Mouse (Mus musculus) midbrain, embryonic 14.5 days (tissue): ENCODE measurements around the gene Gm10518. TPM values are rescaled to one million over a fixed set of nuclear protein-coding genes. Genes with fewer than 3 reads are reported as not detected.

Experiments used
- ATAC-seq: fragments of 200-750 bp; cut with Nextera tagmentation; 2 replicates; pipeline ENCODE4 v1.8.0; 2017; ENCODE audit warnings: moderate number of reproducible peaks, moderate library complexity; ENCODE audit not compliant: low FRiP score, low TSS enrichment
- DNase-seq: peaks from one replicate; pipeline ENCODE4 v3.0.0-alpha.2; 2015
- H3K27ac ChIP-seq: fragments of 300-500 bp; sonication (generic); replicated peaks from 2 replicates; pipeline ENCODE4 v1.5.1; 2014; ENCODE audit warnings: mild to moderate bottlenecking, low read depth, low read length, moderate library complexity
- H3K27me3 ChIP-seq: fragments of 300-500 bp; sonication (generic); 2 replicates; pipeline ENCODE4 v1.6.1; 2014; ENCODE audit warnings: low read length, control low read depth, mixed read lengths; ENCODE audit not compliant: control insufficient read depth, insufficient read depth
- H3K36me3 ChIP-seq: fragments of 300-500 bp; sonication (generic); 2 replicates; pipeline ENCODE4 v1.6.1; 2014; ENCODE audit warnings: low read length, control low read depth; ENCODE audit not compliant: control insufficient read depth, insufficient read depth
- H3K4me1 ChIP-seq: fragments of 300-500 bp; sonication (generic); 2 replicates; pipeline ENCODE4 v1.6.1; 2014; ENCODE audit warnings: mild to moderate bottlenecking, antibody characterized with exemption, low read length, control low read depth; ENCODE audit not compliant: control insufficient read depth, insufficient read depth
- H3K4me2 ChIP-seq: fragments of 300-500 bp; sonication (generic); 2 replicates; pipeline ENCODE4 v1.6.1; 2014; ENCODE audit warnings: mild to moderate bottlenecking, low read length, moderate library complexity
- H3K4me3 ChIP-seq: fragments of 300-500 bp; sonication (generic); replicated peaks from 2 replicates; pipeline ENCODE4 v1.5.1; 2014; ENCODE audit warnings: low read depth, low read length
- H3K9ac ChIP-seq: fragments of 300-500 bp; sonication (generic); replicated peaks from 2 replicates; pipeline ENCODE4 v1.6.1; 2014; ENCODE audit warnings: mild to moderate bottlenecking, low read length, moderate library complexity
- H3K9me3 ChIP-seq: fragments of 300-500 bp; sonication (generic); 2 replicates; pipeline ENCODE4 v1.6.1; 2016; ENCODE audit warnings: low read length, control low read depth, mixed read lengths; ENCODE audit not compliant: control insufficient read depth
- WGBS: fragments of 180-500 bp; shearing (Covaris S2); extraction: QIAGEN DNeasy Blood & Tissue Kit; methylation state at CpG from one replicate; pipeline ENCODE4 v1.1.7; 2014; 5-methylcytosine and 5-hydroxymethylcytosine counted together
- polyA plus RNA-seq: library from polyadenylated mRNA; unstranded; fragments of >200 nt; fragmentation: Nextera tagmentation; extraction: Ambion mirVana; gene quantifications from 2 replicates; pipeline ENCODE4 v1.2.1, GENCODE M21; 2014

The Gm10518 gene
- polyA plus RNA-seq = not detected in 2 replicates

DNA sequence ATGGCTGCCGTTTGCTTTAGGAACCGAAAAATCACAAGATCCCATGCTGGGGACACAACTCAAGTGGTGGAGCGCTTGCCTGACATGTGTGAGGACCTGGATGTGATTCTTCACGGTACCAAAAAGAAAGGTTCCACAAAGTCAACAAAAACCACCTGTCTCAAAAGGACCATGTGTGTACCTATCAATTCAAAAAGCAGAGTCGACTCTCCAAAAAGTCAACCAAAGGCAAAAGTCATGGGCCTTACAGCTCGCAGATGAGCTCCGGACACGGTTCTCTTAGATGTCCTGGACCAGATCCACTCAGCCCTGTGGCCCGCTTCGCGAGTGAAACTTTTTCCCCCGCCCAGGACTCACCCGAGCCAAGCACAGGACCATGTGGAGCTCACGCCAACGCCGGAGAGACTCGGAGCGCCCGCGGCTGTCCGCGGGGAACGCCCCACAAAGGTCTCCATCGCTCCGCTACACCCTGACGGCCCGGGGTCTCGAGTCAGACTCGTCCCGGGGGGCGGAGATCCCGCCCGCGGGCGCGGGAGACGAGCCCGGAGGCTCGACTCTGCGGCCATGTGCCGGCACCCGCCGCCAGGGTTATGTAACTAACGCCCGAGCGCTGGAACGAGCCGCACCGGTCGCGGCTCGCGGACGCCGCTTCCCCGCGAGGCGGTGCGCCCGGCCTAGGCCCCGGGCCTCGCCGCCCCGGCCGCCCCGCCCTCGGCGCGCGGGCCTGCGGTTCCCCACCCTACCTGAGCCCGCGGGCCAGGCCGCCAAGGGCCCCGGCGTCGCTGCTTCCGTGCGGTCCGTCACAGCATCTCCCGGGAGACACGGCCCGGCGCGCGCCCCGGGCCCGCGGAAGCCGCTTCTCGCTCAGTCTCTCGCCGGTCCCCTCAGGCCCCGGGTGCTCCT is at the start of gene Gm10518:
TSS of gene Gm10518 (plus strand) at position 767 of the 903 bp plus-strand sequence.
- peak; percentile 72 for DNase-seq
- H3K27ac ChIP-seq = peak within 1 kb of the TSS; percentile 93
- peaks cover 10% of the 10 kb centered on the region for H3K36me3 ChIP-seq
- under 1% methylated on average over 94 of the region's 94 CpGs for WGBS
- peak within 1 kb of the TSS; percentile 94 for H3K9ac ChIP-seq
- H3K4me3 ChIP-seq = peak within 1 kb of the TSS; percentile 86
- H3K4me2 ChIP-seq = peak within 1 kb of the TSS; percentile 83
- no peaks in the 10 kb centered on the region for H3K27me3 ChIP-seq
- H3K4me1 ChIP-seq = peaks cover 15% of the 10 kb centered on the region
- ATAC-seq = no peak; the same call in 1 of the 2 replicates
- no peaks in the 10 kb centered on the region for H3K9me3 ChIP-seq

DNA sequence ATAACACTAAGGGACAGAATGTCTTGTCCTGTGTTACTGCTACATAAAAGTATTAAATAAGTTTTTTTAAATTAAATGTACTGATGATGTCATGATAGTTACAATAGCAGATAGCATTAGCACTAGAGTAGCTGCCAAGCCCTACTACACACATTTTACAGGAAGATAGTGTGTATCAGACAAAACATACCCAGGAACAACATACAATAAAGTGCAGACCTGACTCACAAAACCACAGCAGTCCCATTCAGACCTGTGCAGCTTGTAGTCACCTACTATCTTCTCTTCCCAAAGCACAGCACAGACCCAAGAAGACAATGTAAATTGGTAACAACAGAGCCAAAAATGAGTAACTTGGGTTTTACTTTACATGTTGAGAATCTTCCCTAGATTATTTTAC is 46.7 kb upstream of the Gm10518 start:
- ATAC-seq (no peak), DNase-seq (no peak)
- Histone ChIP-seq H3K4me2 (no peak overlapping the region), H3K4me1 (no peaks in the 10 kb centered on the region), H3K9me3 (no peaks in the 10 kb centered on the region), H3K36me3 (peaks cover 81% of the 10 kb centered on the region), H3K4me3 (no peak overlapping the region), H3K27me3 (no peaks in the 10 kb centered on the region), H3K27ac (no peak overlapping the region), H3K9ac (no peak overlapping the region)

DNA sequence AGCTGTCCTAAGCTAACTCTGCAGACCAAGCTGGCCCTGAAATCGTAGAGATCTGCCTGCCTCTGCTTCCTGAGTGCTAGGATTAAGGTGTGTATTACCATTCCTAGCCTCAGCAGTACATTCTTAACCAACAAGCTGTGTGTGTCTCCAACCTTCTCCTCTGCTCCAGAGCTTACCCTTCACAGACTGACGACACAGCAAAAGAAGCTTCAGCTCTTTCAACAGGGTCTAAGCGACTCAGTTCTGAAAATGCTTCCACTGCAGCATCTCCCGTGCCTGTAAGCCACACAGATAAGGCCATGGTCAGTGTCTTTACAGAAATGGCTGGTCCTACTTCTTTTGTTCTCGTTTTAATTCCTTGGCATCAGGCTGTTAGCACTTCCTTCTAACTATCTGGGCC is 43.1 kb upstream of the Gm10518 start:
- no peaks in the 10 kb centered on the region for H3K27me3 ChIP-seq
- H3K4me2 ChIP-seq = no peak overlapping the region
- WGBS = 91% methylated on average over 5 of the region's 5 CpGs
- no peak for ATAC-seq
- no peak overlapping the region for H3K4me3 ChIP-seq
- H3K27ac ChIP-seq = no peak overlapping the region
- peaks cover 82% of the 10 kb centered on the region for H3K36me3 ChIP-seq
- H3K9me3 ChIP-seq = no peaks in the 10 kb centered on the region
- H3K9ac ChIP-seq = no peak overlapping the region
- H3K4me1 ChIP-seq = no peaks in the 10 kb centered on the region
- DNase-seq = no peak

DNA sequence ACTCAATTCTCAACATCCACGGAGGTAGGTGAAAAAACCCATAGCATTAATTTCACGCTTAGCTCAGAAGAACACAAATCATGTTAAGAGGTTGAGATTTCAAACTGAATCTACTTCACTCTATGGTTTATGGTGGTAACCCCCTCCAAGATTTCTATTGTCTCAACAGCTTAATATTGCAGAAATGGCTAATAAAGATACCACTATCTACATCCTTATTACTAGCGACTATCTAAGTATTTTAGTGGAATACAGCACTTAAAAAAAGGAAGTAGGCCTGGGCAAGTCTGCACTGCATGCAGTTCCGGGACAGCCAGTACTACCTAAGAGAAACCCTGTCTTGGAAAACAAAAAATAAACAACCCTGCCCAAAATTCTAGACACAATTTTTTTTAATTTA is 42.6 kb upstream of the Gm10518 start:
- Histone ChIP-seq H3K27ac (no peak overlapping the region), H3K9ac (no peak overlapping the region), H3K4me1 (no peaks in the 10 kb centered on the region), H3K9me3 (no peaks in the 10 kb centered on the region), H3K27me3 (no peaks in the 10 kb centered on the region), H3K4me2 (no peak overlapping the region), H3K4me3 (no peak overlapping the region), H3K36me3 (peaks cover 82% of the 10 kb centered on the region)
- ATAC-seq (no peak), DNase-seq (no peak)
- WGBS = 88% methylated on average over 4 of the region's 4 CpGs

DNA sequence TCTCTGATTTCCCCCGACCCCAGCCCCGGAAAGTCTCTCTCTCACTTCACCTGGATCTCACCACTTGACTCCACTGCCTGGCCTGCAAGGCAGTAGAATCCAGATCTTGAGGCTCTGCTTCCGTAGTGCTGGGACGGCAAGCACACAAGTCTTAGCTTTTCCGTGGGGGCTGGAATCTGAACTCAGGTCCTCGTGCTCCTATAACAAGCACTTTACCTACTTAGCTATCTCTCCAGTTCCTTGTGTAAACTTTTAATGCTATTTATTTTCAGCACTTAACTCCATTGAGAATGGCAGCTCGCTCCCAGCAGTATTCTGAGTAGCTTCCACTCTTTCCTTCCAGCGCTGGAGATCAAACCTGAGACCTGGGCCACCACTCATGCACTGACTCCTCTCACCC is 26.3 kb upstream of the Gm10518 start:
- ATAC-seq (no peak), DNase-seq (no peak)
- no peak overlapping the region for H3K4me3 ChIP-seq
- no peak overlapping the region for H3K27ac ChIP-seq
- 96% methylated on average over 8 of the region's 8 CpGs for WGBS
- no peak overlapping the region for H3K9ac ChIP-seq
- H3K9me3 ChIP-seq = no peaks in the 10 kb centered on the region
- H3K36me3 ChIP-seq = peaks cover 90% of the 10 kb centered on the region
- no peaks in the 10 kb centered on the region for H3K27me3 ChIP-seq
- no peaks in the 10 kb centered on the region for H3K4me1 ChIP-seq
- no peak overlapping the region for H3K4me2 ChIP-seq

DNA sequence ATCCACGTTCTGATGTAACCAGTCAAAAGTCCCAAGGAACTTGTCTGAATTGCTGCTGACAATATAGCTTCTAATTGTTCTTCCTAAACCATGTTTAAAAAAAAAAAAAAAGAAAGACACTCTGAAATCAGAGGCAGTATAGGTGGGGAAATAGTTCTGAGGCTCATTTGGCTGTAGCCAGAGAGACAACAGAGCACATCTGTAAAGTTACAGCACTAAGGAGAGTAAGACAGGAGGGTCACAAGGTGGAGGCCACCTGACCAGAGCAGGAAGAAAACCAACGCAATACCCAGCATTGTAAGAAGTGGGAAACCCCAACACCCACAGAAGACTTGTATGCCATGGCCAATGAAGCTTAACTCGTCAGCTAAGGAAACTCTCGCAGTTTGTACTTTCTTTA is 19.1 kb upstream of the Gm10518 start:
- WGBS = 89% methylated on average over 4 of the region's 4 CpGs
- ATAC-seq (no peak), DNase-seq (no peak)
- H3K4me3 ChIP-seq = no peak overlapping the region
- H3K9ac ChIP-seq = no peak overlapping the region
- no peak overlapping the region for H3K27ac ChIP-seq
- H3K27me3 ChIP-seq = no peaks in the 10 kb centered on the region
- H3K4me1 ChIP-seq = no peaks in the 10 kb centered on the region
- peaks cover 87% of the 10 kb centered on the region for H3K36me3 ChIP-seq
- no peaks in the 10 kb centered on the region for H3K9me3 ChIP-seq
- no peak overlapping the region for H3K4me2 ChIP-seq

DNA sequence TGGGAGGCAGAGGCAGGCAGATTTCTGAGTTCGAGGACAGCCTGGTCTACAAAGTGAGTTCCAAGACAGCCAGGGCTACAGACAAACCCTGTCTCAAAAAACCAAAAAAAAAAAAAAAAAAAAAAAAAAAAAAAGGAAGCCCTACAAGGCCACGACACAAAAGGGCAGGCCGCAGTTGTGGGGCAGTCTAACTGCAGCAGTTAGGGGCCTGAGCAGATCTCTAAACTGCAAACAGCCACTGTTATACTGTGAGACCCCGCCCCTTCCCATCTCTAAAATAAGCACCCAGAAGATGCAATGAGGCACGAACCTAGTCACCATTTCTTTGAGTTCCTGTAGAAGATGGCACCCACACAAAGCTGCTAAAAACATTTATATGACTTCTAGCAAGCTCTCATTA is 17.7 kb upstream of the Gm10518 start:
- Histone ChIP-seq H3K4me2 (no peak overlapping the region), H3K36me3 (peaks cover 87% of the 10 kb centered on the region), H3K4me3 (no peak overlapping the region), H3K9me3 (no peaks in the 10 kb centered on the region), H3K27me3 (no peaks in the 10 kb centered on the region), H3K27ac (no peak overlapping the region), H3K4me1 (no peaks in the 10 kb centered on the region), H3K9ac (no peak overlapping the region)
- no peak for DNase-seq
- no peak for ATAC-seq
- 91% methylated on average over 5 of the region's 5 CpGs for WGBS

DNA sequence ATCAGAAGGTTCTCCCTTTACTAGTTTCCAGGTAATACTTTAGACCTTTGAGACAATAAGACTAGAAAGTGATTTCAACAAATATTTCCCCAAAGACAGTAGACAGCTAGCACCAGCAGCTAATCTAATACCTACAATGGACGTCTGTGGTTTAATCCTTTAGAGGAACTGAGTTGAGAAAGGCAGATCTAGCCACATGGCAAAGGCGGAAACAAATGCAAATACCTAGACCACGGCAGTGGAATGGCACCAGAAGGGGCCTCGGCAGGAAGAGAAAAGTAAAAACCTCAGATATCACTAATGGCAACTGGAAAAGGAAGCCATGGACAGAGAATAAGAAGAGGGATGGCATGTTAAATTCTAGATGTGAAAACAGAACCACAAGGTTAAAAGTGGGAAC is 15.9 kb upstream of the Gm10518 start:
- Histone ChIP-seq H3K9me3 (no peaks in the 10 kb centered on the region), H3K9ac (no peak overlapping the region), H3K27ac (no peak overlapping the region), H3K4me3 (no peak overlapping the region), H3K4me2 (no peak overlapping the region), H3K27me3 (no peaks in the 10 kb centered on the region), H3K4me1 (no peaks in the 10 kb centered on the region), H3K36me3 (peaks cover 80% of the 10 kb centered on the region)
- DNase-seq (no peak), ATAC-seq (no peak)
- 83% methylated on average over 4 of the region's 4 CpGs for WGBS

DNA sequence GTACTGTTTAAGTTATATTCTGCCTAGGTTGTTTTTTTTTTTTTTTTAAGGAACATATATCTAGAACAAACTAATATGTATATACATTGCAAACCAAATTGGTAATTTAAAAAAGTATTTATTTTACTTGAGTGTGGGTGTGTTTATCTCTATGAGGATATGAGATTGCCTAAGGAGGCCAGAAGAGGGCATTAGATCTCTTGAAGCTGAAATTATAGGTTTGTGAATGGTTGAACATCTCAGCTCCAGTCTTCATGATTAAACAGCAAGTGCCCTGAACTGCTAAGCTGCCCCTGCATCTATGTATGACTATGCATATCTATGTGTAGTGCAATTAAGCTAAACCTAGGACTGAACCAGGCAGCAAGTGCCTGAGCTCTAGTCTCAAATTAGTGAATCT is 4.4 kb upstream of the Gm10518 start:
- H3K4me1 ChIP-seq = peaks cover 15% of the 10 kb centered on the region
- H3K4me3 ChIP-seq = no peak overlapping the region
- H3K36me3 ChIP-seq = peaks cover 38% of the 10 kb centered on the region
- no peaks in the 10 kb centered on the region for H3K27me3 ChIP-seq
- DNase-seq = no peak
- H3K9me3 ChIP-seq = no peaks in the 10 kb centered on the region
- no peak overlapping the region for H3K9ac ChIP-seq
- H3K4me2 ChIP-seq = no peak overlapping the region
- ATAC-seq = no peak
- H3K27ac ChIP-seq = no peak overlapping the region
